Mouse (Mus musculus): ENCODE results near the gene Tmem223. TPM values are rescaled to one million over a fixed set of nuclear protein-coding genes. Genes with fewer than 3 reads are reported as not detected.

Gene Tmem223
- total and polyA plus RNA-seq, 3 experiments = 7.5 to 23.2 TPM; not detected in 1

DNA sequence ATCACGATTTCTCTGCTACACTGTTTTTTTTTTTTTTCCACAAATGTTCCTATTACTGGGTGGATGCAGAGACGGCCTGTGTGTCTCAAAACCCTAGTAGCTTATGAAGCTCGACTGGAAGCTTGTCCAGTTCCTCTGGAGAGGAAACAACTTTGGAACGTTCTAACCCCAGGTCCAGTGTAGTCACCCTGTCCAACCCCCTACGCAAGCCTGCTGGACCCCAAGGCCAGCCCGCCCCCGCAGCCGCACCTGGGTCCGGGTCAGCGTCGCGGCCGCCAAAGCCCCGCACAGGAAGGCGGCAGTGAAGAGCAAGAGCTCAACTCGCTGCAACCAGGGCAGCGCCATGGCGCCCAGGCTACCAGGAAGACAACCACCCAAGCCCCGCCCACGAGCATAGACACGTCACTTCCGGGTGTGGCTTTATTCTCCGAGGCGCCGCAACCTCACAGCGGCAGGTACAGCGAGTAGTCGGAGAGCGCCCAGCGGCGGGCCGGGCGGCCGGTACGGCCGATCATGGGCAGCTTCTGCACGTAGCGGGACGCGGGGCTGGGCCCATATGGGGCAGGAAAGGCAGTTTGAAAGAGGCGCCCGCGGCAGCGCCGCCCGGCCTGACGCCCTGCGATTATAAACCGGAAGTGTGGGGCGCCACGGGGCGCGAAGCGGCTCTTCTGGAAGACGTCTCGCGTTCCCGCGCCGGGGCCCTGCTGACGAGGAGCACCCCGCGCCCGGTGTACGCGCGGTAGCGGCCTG lies 3.5 kb downstream of the Tmem223 start, which contains the start of gene Tmem179b (continued):
- no peak for TF ChIP-seq UBTF (IDR thresholded peaks at IDR 0.05; ENCODE audit: borderline replicate concordance, insufficient read depth, low read depth, low read length)
- peak; percentile 88 for TF ChIP-seq MAX (IDR thresholded peaks at IDR 0.05; ENCODE audit: low read length)
- peak; percentile 99 for TF ChIP-seq POLR2AphosphoS2 (IDR thresholded peaks at IDR 0.05; ENCODE audit: low read length)
- peak; percentile 98 for TF ChIP-seq NELFE (IDR thresholded peaks at IDR 0.05; ENCODE audit: low read depth, low read length)
- no peak for TF ChIP-seq JUND (IDR thresholded peaks at IDR 0.05; ENCODE audit: low read depth, low read length)
- peak; percentile 95 for TF ChIP-seq ZMIZ1 (IDR thresholded peaks at IDR 0.05; ENCODE audit: low read depth, low read length)
- peak; percentile 21; the same call in 1 of the 2 replicates for TF ChIP-seq TAL1 (IDR thresholded peaks at IDR 0.05; ENCODE audit: low read length)
- peak; percentile 93 to 98 for TF ChIP-seq POLR2A (IDR thresholded peaks at IDR 0.05; ENCODE audit: control insufficient read depth in 1 of 2, insufficient read depth in 1 of 2, low read depth in 1 of 2, low read length in 2 of 2, poor library complexity in 1 of 2)
- TF ChIP-seq ZC3H11A (IDR thresholded peaks at IDR 0.05; ENCODE audit: low read depth, low read length) = no peak
- no peak for TF ChIP-seq ZKSCAN1 (IDR thresholded peaks at IDR 0.05; ENCODE audit: low read depth, low read length)
- TF ChIP-seq SIN3A (IDR thresholded peaks at IDR 0.05; ENCODE audit: low read length) = peak; percentile 88
- peak; percentile 84 for TF ChIP-seq HCFC1 (IDR thresholded peaks at IDR 0.05; ENCODE audit: low read depth, low read length)

DNA sequence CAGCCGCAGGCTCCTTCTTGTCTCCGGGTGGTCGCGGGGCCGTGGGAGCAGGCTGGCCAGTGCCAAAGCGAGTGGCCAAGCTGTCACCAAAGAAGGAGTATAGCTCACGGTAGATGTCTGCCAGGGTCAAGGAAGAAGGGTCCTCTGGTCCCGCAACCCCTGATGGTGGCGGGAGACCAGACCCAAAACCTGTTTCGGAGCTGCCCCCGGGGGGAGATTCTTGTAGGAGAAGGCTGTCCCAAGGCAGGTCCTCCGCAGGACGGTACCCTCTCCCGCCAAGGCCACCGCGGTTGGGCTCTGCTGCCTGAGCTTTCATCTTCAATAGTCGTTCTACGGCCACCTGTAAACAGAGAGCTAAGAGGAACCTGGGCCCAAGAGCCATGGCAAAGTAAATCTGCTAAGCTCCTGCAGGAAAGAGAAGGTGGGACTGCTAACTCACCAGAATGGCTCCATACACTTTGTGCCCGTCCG lies 4.2 kb downstream of the Tmem223 start:
- peaks cover 0 to 14% of the 10 kb centered on the region in 2 experiments; a peak in 2 of 4 replicates for H3K4me1 ChIP-seq (ENCODE audit: control insufficient read depth in 1 of 2, insufficient read depth in 2 of 2, low read length in 2 of 2)

DNA sequence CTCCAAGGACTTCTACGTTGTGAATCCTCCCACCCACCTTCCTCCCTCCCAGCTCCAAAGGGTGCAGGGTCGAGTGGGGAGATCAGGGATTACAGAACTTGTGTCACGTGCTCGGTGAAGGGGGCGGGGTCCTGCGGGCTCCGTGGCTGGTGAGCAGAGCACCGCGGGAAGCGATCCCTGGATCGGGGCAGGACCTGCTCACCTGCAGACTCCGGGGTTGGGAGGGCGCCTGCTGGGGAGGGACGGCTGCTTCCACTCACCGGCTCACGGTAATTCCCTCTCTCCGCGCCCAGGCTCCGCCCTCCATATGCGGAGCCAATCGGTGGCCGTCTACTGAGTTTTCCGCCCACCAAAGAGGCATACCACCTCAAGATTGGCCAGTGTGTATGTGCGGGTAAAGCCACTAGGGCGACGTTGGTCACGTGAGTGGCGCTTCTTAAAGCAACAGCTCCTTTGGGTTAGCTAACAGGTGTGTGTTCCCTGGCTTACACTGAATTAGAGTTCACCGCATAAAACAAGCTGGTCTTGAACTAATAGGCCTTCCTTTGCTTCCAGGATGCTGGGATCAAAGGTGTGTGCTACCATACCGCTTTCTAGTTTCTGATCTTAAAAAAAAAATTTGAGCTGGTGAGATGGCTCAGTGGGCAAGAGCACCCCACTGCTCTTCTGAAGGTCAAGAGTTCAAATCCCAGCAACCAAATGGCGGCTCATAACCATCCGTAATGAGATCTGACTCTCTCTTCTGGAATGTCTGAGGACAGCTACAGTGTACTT lies 15.4 kb downstream of the Tmem223 start, which contains the start of gene Taf6l:
Taf6l (minus strand) TSS at position 410 of the 774 bp plus-strand sequence.
- H3K9me3 ChIP-seq (replicated peaks; ENCODE audit: insufficient read depth, low read length) = no peaks in the 10 kb centered on the region
- peak; percentile 98 for DNase-seq (ENCODE audit: low read depth, low spot score)
- peak within 1 kb of the TSS; percentile 72 for H3K9ac ChIP-seq (ENCODE audit: control insufficient read depth, low read depth, low read length, poor library complexity, severe bottlenecking)
- H3K79me2 ChIP-seq (ENCODE audit: control insufficient read depth, insufficient read depth, low read length, poor library complexity) = no peaks in the 10 kb centered on the region; the same call in 1 of the 2 replicates
- H3K27ac ChIP-seq (ENCODE audit: control insufficient read depth, low read depth, low read length) = peak within 1 kb of the TSS; percentile 31
- no peaks in the 10 kb centered on the region for H3K27me3 ChIP-seq (ENCODE audit: control insufficient read depth in 1 of 2, insufficient read depth in 2 of 2, low read length in 2 of 2)
- H3K36me3 ChIP-seq (ENCODE audit: control insufficient read depth in 1 of 2, insufficient read depth in 2 of 2, low read length in 2 of 2) = peaks cover 0 to 4% of the 10 kb centered on the region in 2 experiments; a peak in 1 of 4 replicates
- H3K4me3 ChIP-seq (ENCODE audit: control insufficient read depth in 1 of 2, insufficient read depth in 1 of 2, low read depth in 2 of 2, low read length in 2 of 2) = peak within 1 kb of the TSS; percentile 72 to 73
- H3K4me1 ChIP-seq (ENCODE audit: control insufficient read depth in 1 of 2, insufficient read depth in 2 of 2, low read length in 2 of 2) = peaks cover 3 to 7% of the 10 kb centered on the region in 2 experiments; a peak in 1 of 4 replicates
- TF ChIP-seq MAZ (IDR thresholded peaks at IDR 0.05; ENCODE audit: low read depth, low read length) (0 out of 2 replicates have a peak, but pooled peaks have one; percentile 50), MXI1 (IDR thresholded peaks at IDR 0.05; ENCODE audit: low read depth, low read length) (peak; percentile 93), ZC3H11A (IDR thresholded peaks at IDR 0.05; ENCODE audit: low read depth, low read length) (no peak), ETS1 (IDR thresholded peaks at IDR 0.05; ENCODE audit: low read depth, low read length) (no peak), SIN3A (IDR thresholded peaks at IDR 0.05; ENCODE audit: low read length) (peak; percentile 94), EP300 (IDR thresholded peaks at IDR 0.05; ENCODE audit: low read depth in 1 of 2, low read length in 2 of 2) (no peak; a peak in 1 of 4 replicates), TCF12 (IDR thresholded peaks at IDR 0.05; ENCODE audit: low read depth, low read length) (peak; percentile 38; the same call in 1 of the 2 replicates), SMC3 (IDR thresholded peaks at IDR 0.05; ENCODE audit: low read depth, low read length) (no peak), MYB (IDR thresholded peaks at IDR 0.05; ENCODE audit: low read depth, low read length) (no peak), JUND (IDR thresholded peaks at IDR 0.05; ENCODE audit: low read depth, low read length) (no peak), ZMIZ1 (IDR thresholded peaks at IDR 0.05; ENCODE audit: low read depth, low read length) (peak; percentile 82), CHD2 (IDR thresholded peaks at IDR 0.05; ENCODE audit: low read length) (no peak), POLR2AphosphoS2 (IDR thresholded peaks at IDR 0.05; ENCODE audit: low read length) (peak; percentile 53; the same call in 1 of the 2 replicates), NELFE (IDR thresholded peaks at IDR 0.05; ENCODE audit: low read depth, low read length) (peak; percentile 67), POLR2A (IDR thresholded peaks at IDR 0.05; ENCODE audit: control insufficient read depth in 1 of 2, insufficient read depth in 1 of 2, low read depth in 1 of 2, low read length in 2 of 2, poor library complexity in 1 of 2) (peak; percentile 65 to 80; a peak in 3 of 4 replicates), ELF1 (IDR thresholded peaks at IDR 0.05; ENCODE audit: low read depth, low read length) (0 out of 2 replicates have a peak, but pooled peaks have one; percentile 16), USF2 (IDR thresholded peaks at IDR 0.05; ENCODE audit: borderline replicate concordance in 1 of 2, insufficient read depth in 1 of 2, low read depth in 1 of 2, low read length in 2 of 2) (peak; percentile 79 to 93)

More for the DNA sequence above, 4.2 kb downstream of the Tmem223 start:
- Histone ChIP-seq H3K9me3 (replicated peaks; ENCODE audit: insufficient read depth, low read length) (no peaks in the 10 kb centered on the region), H3K27ac (ENCODE audit: control insufficient read depth, low read depth, low read length) (peak overlapping the region; percentile 95), H3K27me3 (ENCODE audit: control insufficient read depth in 1 of 2, insufficient read depth in 2 of 2, low read length in 2 of 2) (no peaks in the 10 kb centered on the region), H3K9ac (ENCODE audit: control insufficient read depth, low read depth, low read length, poor library complexity, severe bottlenecking) (peak overlapping the region; percentile 99), H3K4me3 (ENCODE audit: control insufficient read depth in 1 of 2, insufficient read depth in 1 of 2, low read depth in 2 of 2, low read length in 2 of 2) (peak overlapping the region; percentile 73 to 84), H3K79me2 (ENCODE audit: control insufficient read depth, insufficient read depth, low read length, poor library complexity) (peaks cover 21% of the 10 kb centered on the region), H3K36me3 (ENCODE audit: control insufficient read depth in 1 of 2, insufficient read depth in 2 of 2, low read length in 2 of 2) (peaks cover 8 to 19% of the 10 kb centered on the region in 2 experiments)
- peak; percentile 52 for DNase-seq (ENCODE audit: low read depth, low spot score)
- no peak; a peak in 1 of 4 replicates for TF ChIP-seq POLR2A (IDR thresholded peaks at IDR 0.05; ENCODE audit: control insufficient read depth in 1 of 2, insufficient read depth in 1 of 2, low read depth in 1 of 2, low read length in 2 of 2, poor library complexity in 1 of 2)
- TF ChIP-seq MAX (IDR thresholded peaks at IDR 0.05; ENCODE audit: low read length) = no peak
- TF ChIP-seq CHD1 (IDR thresholded peaks at IDR 0.05; ENCODE audit: low read depth, low read length) = peak; percentile 77; the same call in 1 of the 2 replicates
- no peak for TF ChIP-seq ELF1 (IDR thresholded peaks at IDR 0.05; ENCODE audit: low read depth, low read length)

Data from MEL (cell line).